Mouse (Mus musculus) forebrain, embryonic 13.5 days (tissue): ENCODE data around the gene Twnk. TPM values are rescaled to one million over a fixed set of nuclear protein-coding genes. Genes with fewer than 3 reads are reported as not detected.
"Not testable (repeated sequence)": the region's sequence is repeated elsewhere in the genome, so short reads cannot be mapped to it uniquely, and the experiment has no call there.

Experiments
- ATAC-seq: fragments of 200-750 bp; cut with Nextera tagmentation; 2 replicates; pipeline ENCODE4 v1.8.0; 2017
- H3K27ac ChIP-seq: fragments of 300-500 bp; sonication (generic); 2 replicates; pipeline ENCODE4 v1.5.1; 2015; ENCODE audit warnings: inconsistent platforms, mild to moderate bottlenecking, moderate library complexity
- H3K27me3 ChIP-seq: fragments of 300-500 bp; sonication (generic); 2 replicates; pipeline ENCODE4 v1.6.1; 2015; ENCODE audit warnings: mild to moderate bottlenecking, inconsistent platforms
- H3K36me3 ChIP-seq: fragments of 300-500 bp; sonication (generic); 2 replicates; pipeline ENCODE4 v1.6.1; 2015; ENCODE audit warnings: mild to moderate bottlenecking, inconsistent platforms; ENCODE audit not compliant: poor library complexity, severe bottlenecking
- H3K4me1 ChIP-seq: fragments of 300-500 bp; sonication (generic); 2 replicates; pipeline ENCODE4 v1.6.1; 2015; ENCODE audit warnings: inconsistent platforms
- H3K4me2 ChIP-seq: fragments of 300-500 bp; sonication (generic); 2 replicates; pipeline ENCODE4 v1.6.1; 2015; ENCODE audit warnings: inconsistent platforms, mild to moderate bottlenecking, moderate library complexity
- H3K4me3 ChIP-seq: fragments of 300-500 bp; sonication (generic); 2 replicates; pipeline ENCODE4 v1.5.1; 2015; ENCODE audit warnings: mild to moderate bottlenecking, inconsistent platforms
- H3K9ac ChIP-seq: fragments of 300-500 bp; sonication (generic); 2 replicates; pipeline ENCODE4 v1.6.1; 2015; ENCODE audit warnings: mild to moderate bottlenecking, inconsistent platforms
- H3K9me3 ChIP-seq: fragments of 300-500 bp; sonication (generic); replicated peaks from 2 replicates; pipeline ENCODE4 v1.6.1; 2016; ENCODE audit warnings: inconsistent platforms
- WGBS: fragments of 180-500 bp; shearing (Covaris S2); methylation state at CpG from one replicate; pipeline ENCODE4 v1.1.7; 2015; 5-methylcytosine and 5-hydroxymethylcytosine counted together
- polyA plus RNA-seq: library from polyadenylated mRNA; unstranded; fragments of >200 nt; fragmentation: Nextera tagmentation; extraction: Ambion mirVana; gene quantifications from 2 replicates; pipeline ENCODE4 v1.2.1, GENCODE M21; 2015

The Twnk gene
- polyA plus RNA-seq, 1 experiment from 2014 or later: 21.1 TPM

DNA sequence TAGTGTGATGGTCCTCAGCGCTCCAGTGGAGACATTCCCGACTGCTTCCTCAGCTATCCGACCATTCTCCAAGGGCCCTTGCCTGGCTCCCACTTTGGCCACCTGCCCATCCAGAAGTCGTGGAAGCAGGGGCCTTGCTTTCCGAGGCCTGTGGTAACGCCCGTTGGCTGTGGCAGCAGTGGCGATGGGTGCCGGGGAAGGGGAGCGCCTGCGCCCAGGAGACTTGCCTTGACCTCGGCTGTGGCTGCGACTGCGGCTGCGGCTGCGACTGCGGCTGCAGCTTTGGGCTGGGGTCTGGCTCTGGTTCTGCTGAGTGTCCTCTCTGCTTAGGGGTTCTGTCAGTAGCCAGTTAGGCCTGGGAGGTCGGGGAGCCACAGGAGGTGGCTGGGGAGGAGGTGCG is 23.3 kb downstream of the Twnk start:
- no peak overlapping the region for H3K27ac ChIP-seq
- no peaks in the 10 kb centered on the region for H3K27me3 ChIP-seq
- no peak overlapping the region for H3K4me2 ChIP-seq
- peaks cover 44% of the 10 kb centered on the region for H3K36me3 ChIP-seq
- no peak for ATAC-seq
- 66% methylated on average over 19 of the region's 19 CpGs for WGBS
- peaks cover 3% of the 10 kb centered on the region for H3K4me1 ChIP-seq
- H3K9me3 ChIP-seq: no peaks in the 10 kb centered on the region
- H3K9ac ChIP-seq: no peak overlapping the region
- H3K4me3 ChIP-seq: no peak overlapping the region

DNA sequence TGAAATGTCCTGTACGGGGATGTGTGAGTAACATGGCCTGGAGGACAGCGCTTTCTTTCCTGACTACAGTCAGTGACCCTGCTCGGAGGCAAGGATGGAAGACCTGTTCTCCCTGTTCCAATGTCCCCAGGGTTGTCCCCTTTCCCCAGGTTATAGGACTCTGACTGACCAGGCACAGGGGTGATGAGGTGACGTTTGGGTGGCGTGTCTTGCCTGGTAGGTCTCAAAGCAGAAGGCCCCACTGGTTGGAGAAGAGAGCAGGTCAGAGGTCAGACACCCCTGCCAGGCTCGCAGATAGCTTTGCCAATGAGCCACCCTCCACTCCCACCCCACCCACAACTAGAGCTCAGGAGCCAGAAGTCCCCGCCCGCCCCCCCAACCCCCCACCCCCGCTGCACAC is 24.1 kb downstream of the Twnk start:
- peaks cover 3% of the 10 kb centered on the region for H3K4me1 ChIP-seq
- no peak overlapping the region for H3K27ac ChIP-seq
- peaks cover 37% of the 10 kb centered on the region for H3K36me3 ChIP-seq
- ATAC-seq: no peak
- no peaks in the 10 kb centered on the region for H3K27me3 ChIP-seq
- no peaks in the 10 kb centered on the region for H3K9me3 ChIP-seq
- no peak overlapping the region for H3K4me3 ChIP-seq
- 76% methylated on average over 6 of the region's 9 CpGs for WGBS
- no peak overlapping the region for H3K4me2 ChIP-seq
- H3K9ac ChIP-seq: no peak overlapping the region

DNA sequence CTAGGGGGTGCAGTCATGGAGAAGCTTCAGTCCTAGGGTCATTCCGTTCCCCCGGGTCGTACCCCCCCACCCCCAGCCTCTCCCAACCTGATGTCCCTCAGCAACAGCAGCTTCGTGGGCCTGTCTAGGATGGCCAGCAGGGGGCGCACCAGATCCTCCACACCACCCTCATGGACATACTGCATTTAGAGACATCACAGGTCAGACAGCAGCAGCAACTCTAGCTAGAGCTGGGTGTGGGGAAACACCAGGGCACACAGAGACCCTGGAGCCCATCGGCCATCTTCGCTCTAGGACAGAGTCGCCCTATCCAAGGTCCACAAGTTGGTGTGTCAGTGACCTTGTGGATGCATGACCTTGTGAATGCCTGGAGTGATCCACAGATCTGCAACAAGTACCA is 24.6 kb downstream of the Twnk start:
- peaks cover 32% of the 10 kb centered on the region for H3K36me3 ChIP-seq
- no peak overlapping the region for H3K4me3 ChIP-seq
- no peaks in the 10 kb centered on the region for H3K27me3 ChIP-seq
- WGBS: 31% methylated on average over 8 of the region's 8 CpGs
- no peak for ATAC-seq
- no peak overlapping the region for H3K4me2 ChIP-seq
- no peaks in the 10 kb centered on the region for H3K9me3 ChIP-seq
- H3K4me1 ChIP-seq: peaks cover 3% of the 10 kb centered on the region
- no peak overlapping the region for H3K27ac ChIP-seq
- no peak overlapping the region for H3K9ac ChIP-seq

DNA sequence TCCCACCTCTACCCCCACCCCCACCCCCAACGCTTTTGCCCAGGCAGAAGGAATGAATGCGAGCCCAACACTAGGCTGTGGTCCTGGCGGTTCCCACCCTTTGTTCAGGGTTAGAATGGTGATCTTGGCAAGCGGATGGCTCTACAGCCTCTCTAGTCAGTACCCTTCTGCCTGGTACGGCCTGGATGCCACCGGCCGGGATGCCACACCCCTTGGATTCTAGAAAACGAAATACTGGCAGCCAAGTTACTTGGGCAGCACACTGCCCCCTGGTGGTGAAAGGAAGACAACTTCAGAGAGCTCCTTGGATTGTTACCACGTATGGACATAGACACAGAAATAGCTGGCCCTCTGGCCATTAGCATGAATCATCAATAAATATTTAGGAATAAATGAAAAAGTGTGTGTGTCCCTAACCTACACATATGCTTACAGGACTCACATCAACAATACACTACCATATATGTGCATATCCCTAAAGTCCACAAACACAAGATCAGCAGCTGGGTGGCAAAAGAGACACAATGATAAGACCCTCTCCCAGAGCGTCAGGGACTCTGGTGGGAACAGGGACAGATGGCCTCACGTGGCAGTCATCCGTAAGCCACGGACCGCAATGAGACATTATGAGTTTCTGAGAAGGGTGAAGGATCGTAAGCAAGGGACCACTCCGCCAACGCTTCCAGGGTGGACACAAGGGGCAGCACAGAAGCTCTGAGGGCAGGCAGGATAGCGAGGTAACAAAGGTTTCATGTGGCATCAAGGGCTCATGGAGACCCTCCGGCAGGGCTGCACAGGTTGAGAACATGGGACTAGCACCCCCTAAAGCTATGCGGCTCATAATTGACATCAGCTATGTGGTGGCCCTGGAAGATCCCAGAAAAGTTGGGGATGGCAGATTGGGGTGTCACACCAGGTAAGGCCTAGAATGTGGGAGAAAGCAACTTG is 25.6 kb downstream of the Twnk start:
- Histone ChIP-seq H3K9ac (no peak overlapping the region), H3K4me3 (no peak overlapping the region), H3K27ac (no peak overlapping the region), H3K9me3 (no peaks in the 10 kb centered on the region), H3K4me2 (peak overlapping the region; percentile 46), H3K36me3 (peaks cover 23% of the 10 kb centered on the region), H3K4me1 (peaks cover 3% of the 10 kb centered on the region), H3K27me3 (no peaks in the 10 kb centered on the region)
- WGBS: 44% methylated on average over 20 of the region's 20 CpGs
- ATAC-seq: peak; percentile 44

DNA sequence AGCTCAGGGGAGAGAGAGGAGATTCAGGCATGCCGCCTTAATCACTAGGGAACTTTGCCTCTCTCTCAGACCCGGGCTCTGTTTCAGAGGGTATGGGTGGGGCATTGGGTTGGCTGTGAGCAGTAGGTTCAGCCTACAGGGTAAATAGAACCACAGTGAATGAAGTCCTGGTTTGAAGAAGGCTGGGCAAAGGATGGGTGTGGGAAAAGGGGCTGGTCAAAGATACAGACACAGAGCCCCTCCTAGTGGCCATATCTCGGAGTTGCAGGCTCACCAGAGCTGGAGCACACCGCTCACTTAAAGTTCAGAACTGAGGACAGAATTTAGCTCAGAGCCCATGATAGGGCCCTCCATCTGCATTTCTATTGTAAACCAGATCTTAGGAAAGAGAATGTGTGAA is 26.3 kb downstream of the Twnk start:
- H3K4me1 ChIP-seq: peaks cover 3% of the 10 kb centered on the region
- no peak overlapping the region for H3K4me3 ChIP-seq
- peak; percentile 67 for ATAC-seq
- H3K9me3 ChIP-seq: no peaks in the 10 kb centered on the region
- WGBS: 23% methylated on average over 4 of the region's 4 CpGs
- H3K27ac ChIP-seq: no peak overlapping the region
- H3K4me2 ChIP-seq: no peak overlapping the region
- H3K9ac ChIP-seq: no peak overlapping the region
- peaks cover 15% of the 10 kb centered on the region for H3K36me3 ChIP-seq
- no peaks in the 10 kb centered on the region for H3K27me3 ChIP-seq

DNA sequence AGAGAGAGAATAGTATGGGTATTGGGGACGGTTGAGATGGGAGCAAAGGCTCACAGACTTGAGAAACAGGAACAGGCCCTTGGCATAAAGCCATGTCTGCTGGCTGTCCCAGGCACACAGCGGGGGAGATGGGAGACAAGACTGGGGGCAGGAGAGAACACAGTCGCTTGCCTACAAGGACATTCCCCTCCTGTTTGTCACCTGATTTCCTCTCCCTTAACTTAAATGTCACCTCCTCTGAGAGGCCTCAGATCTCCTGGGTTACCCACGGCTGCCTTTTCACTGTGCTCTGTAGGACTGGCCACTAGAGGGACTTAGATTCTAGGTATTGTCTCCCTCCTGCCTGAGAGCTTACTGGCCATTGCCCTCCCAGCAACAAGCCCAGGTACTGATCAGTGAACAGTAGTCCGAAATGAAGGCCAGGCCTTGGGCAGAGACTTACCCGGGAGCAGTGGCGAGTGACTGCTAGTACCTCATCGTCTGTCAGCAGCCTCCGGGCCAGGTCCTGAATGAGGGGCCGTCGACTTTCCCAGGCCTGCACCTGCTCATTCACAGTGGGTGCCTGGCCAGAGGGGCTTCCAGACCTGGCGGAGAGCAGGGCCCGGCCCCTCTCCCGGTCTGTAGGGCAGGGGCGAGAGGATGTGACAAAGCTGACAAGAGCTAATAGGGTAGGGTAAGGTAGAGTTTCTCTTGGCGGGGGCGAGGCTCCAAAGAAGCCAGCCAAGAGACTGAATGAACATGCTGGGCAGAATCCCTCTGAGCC is 27.3 kb downstream of the Twnk start:
- Histone ChIP-seq H3K4me3 (no peak overlapping the region), H3K9me3 (no peaks in the 10 kb centered on the region), H3K27ac (no peak overlapping the region), H3K4me2 (no peak overlapping the region), H3K36me3 (peaks cover 6% of the 10 kb centered on the region), H3K9ac (no peak overlapping the region), H3K27me3 (no peaks in the 10 kb centered on the region), H3K4me1 (peaks cover 3% of the 10 kb centered on the region)
- no peak for ATAC-seq
- 51% methylated on average over 17 of the region's 17 CpGs for WGBS

DNA sequence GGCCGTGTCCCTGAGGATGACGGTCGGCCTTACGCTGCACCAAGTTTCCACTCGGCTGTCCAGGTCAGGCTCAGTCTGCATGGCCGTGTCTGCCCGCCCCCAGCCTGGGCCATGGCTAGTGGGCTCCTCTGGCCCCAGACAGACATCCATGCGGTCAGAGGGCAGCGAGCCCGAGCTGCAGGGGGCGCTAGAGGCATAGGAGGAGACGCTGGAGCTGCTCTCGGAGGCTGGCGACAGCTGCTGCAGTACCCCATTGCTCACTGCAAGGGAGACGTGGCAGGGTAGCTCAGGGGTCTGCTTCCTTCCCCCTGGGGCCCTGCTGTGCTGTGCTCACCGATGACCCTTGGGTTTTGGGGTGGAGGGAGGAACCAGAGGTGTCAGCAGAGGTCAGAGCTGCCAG is 31.4 kb downstream of the Twnk start:
- H3K9me3 ChIP-seq: no peaks in the 10 kb centered on the region
- WGBS: 27% methylated on average over 16 of the region's 16 CpGs
- H3K4me3 ChIP-seq: no peak overlapping the region
- H3K4me1 ChIP-seq: 0 out of 2 replicates have a peak, but pooled peaks cover 4% of the 10 kb centered on the region
- no peaks in the 10 kb centered on the region for H3K36me3 ChIP-seq
- peaks cover 7% of the 10 kb centered on the region for H3K27me3 ChIP-seq
- no peak overlapping the region for H3K27ac ChIP-seq
- no peak for ATAC-seq
- H3K9ac ChIP-seq: no peak overlapping the region
- no peak overlapping the region for H3K4me2 ChIP-seq

DNA sequence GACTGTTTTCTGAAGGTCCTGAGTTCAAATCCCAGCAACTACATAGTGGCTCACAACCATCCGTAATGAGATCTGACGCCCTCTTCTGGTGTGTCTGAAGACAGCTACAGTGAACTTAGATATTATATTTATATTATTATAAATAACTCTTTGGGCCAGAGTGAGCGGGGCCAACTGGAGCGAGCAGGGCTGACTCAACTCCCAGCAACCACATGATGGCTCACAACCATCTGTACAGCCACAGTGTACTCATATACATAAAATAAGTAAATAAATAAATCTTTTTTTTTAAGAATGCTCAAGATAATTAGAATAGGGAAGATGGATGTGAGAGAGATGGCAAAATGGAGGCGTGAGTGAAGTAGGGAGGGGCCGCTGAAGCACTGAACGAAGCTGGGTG is 32.7 kb downstream of the Twnk start:
- 93% methylated on average over 7 of the region's 7 CpGs for WGBS

DNA sequence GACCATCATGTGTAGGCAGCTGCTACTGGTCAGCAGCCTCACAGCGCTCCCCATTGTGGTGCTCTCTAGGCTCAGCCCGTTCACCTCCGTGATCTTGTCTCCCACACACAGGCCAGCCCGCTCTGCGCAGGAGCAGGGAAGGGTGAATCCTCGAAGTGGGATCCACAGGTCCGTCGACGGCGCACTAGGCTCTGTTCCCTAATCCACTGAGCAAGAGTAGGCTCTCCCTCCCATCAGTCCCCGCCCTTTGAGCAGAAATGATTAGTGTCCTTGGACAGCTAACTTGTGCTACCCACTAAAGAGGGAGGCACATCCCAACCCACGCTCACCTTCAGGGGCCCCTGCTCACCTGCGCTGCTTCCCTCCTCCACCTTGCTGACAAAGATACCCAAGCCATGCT is 34.8 kb downstream of the Twnk start:
- H3K4me1 ChIP-seq: 0 out of 2 replicates have a peak, but pooled peaks cover 4% of the 10 kb centered on the region
- no peak overlapping the region for H3K4me2 ChIP-seq
- WGBS: 60% methylated on average over 13 of the region's 13 CpGs
- no peak overlapping the region for H3K27ac ChIP-seq
- H3K9ac ChIP-seq: no peak overlapping the region
- peaks cover 16% of the 10 kb centered on the region for H3K27me3 ChIP-seq
- ATAC-seq: no peak
- H3K4me3 ChIP-seq: no peak overlapping the region
- H3K9me3 ChIP-seq: no peaks in the 10 kb centered on the region
- H3K36me3 ChIP-seq: no peaks in the 10 kb centered on the region

More for the DNA sequence above, 32.7 kb downstream of the Twnk start:
- H3K9ac ChIP-seq, H3K27me3 ChIP-seq, H3K4me2 ChIP-seq, H3K9me3 ChIP-seq, H3K4me3 ChIP-seq, H3K27ac ChIP-seq, H3K36me3 ChIP-seq, ATAC-seq, H3K4me1 ChIP-seq: not testable (repeated sequence)

DNA sequence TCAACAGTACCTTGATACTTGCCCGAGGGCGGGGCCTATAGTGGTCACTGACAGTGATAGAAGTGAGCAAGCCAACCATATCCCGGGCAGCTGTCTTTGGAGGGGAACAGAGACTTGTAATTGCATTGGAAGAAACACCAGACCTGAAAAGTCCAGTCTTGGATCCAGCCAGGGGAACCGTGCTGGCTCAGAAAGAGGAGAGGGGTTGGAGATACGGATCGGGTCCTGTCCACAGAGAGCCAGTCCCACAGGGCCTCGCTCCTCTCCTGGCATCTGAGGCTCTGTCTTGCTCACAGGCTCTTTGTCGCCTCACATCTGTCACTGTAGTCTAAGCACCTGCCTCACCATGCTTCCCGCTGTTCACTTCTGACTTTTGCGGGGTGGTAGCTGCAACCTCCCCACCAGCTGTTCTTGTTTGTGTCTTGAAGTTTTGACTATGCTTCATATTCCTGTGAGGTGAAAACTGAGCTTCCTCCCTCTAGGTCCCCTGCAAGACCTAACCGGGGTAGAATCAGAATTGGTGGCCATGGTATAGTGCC is 39.0 kb downstream of the Twnk start:
- Histone ChIP-seq H3K9ac (no peak overlapping the region), H3K36me3 (no peaks in the 10 kb centered on the region), H3K4me2 (no peak overlapping the region), H3K27ac (no peak overlapping the region), H3K4me1 (peaks cover 35% of the 10 kb centered on the region), H3K4me3 (no peak overlapping the region), H3K9me3 (no peaks in the 10 kb centered on the region), H3K27me3 (peaks cover 27% of the 10 kb centered on the region)
- ATAC-seq: no peak
- 63% methylated on average over 11 of the region's 11 CpGs for WGBS

DNA sequence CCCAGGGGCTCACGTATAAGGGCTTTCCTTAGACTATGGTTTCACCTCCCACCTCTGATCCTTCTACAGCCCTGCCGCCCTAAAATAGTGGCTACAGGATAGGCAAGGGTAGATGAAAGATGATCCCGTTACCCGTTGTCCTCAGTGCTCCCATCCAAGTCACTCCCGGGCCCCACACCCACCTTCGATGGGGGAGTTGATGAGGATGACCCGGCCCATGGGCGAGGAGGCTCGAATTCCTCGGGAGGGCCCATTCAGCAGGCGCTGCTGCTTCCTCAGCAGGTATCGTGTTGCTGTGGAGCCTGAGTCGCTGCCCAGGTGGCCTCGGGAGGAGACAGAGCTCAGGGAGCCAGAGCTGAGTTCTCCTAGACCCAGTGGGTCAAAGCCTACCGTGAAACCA is 39.8 kb downstream of the Twnk start:
- Histone ChIP-seq H3K4me3 (no peak overlapping the region), H3K9ac (no peak overlapping the region), H3K4me2 (no peak overlapping the region), H3K27ac (no peak overlapping the region), H3K4me1 (peaks cover 42% of the 10 kb centered on the region), H3K27me3 (peaks cover 22% of the 10 kb centered on the region), H3K9me3 (no peaks in the 10 kb centered on the region), H3K36me3 (0 out of 2 replicates have a peak, but pooled peaks cover under 1% of the 10 kb centered on the region)
- 47% methylated on average over 15 of the region's 15 CpGs for WGBS
- no peak for ATAC-seq

DNA sequence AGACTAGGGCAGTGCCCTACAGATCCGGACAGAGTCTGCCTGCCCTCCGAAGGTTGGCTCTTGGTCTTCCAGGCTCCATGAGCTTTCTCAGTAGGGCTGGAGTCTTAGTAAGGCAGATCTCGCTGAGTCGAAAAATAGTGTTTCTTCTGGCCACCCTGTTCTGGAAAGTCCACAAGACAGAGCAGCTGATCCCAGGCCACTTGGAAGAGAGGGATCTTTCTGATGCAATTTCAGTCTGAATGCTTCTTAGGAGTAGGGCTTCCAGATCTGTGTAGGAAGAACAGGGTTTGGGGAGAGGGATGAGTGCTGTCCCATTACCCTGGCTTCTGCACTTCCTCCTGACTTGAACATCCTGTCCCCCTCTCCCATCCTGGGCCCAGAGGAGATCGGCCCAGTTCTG is 40.2 kb downstream of the Twnk start, which contains the start of gene Pdzd7:
Pdzd7 (minus strand) TSS at position 67 of the 400 bp plus-strand sequence.
- ATAC-seq: no peak
- peaks cover 4% of the 10 kb centered on the region; the same call in 1 of the 2 replicates for H3K36me3 ChIP-seq
- WGBS: 82% methylated on average over 5 of the region's 5 CpGs
- no peak within 1 kb of the TSS for H3K27ac ChIP-seq
- no peaks in the 10 kb centered on the region for H3K9me3 ChIP-seq
- H3K27me3 ChIP-seq: peaks cover 19% of the 10 kb centered on the region
- peak within 1 kb of the TSS; percentile 77 for H3K9ac ChIP-seq
- peak within 1 kb of the TSS; percentile 68 for H3K4me2 ChIP-seq
- peaks cover 44% of the 10 kb centered on the region for H3K4me1 ChIP-seq
- peak within 1 kb of the TSS; percentile 54 for H3K4me3 ChIP-seq
